Mouse (Mus musculus) retina, postnatal 1 day (tissue): Measurements from ENCODE around the gene Olfr693.
"Not testable (repeated sequence)": the region's sequence is repeated elsewhere in the genome, so short reads cannot be mapped to it uniquely, and the experiment has no call there.

Source experiments
- DNase-seq: peaks from one replicate; pipeline ENCODE4 v3.0.0-alpha.2; 2012

The Olfr693 gene

GRCm38 (mm10) chr7:106680484-106680883, at the start of gene Olfr693:
Gene Olfr693 (minus strand): TSS chr7:106680584.
- DNase-seq = no peak

- DNase-seq = not testable (repeated sequence)
These were observed 45.3 kb upstream of the Olfr693 start for GRCm38 (mm10) chr7:106725654-106726053.

GRCm38 (mm10) chr7:106716296-106716695, 35.9 kb upstream of the Olfr693 start, which contains the start of gene Olfr695:
Gene Olfr695 (minus strand): TSS chr7:106716396.
- DNase-seq = no peak

- no peak for DNase-seq
These were observed 31.1 kb upstream of the Olfr693 start for GRCm38 (mm10) chr7:106711463-106711862.

GRCm38 (mm10) chr7:106707705-106708104, 27.3 kb upstream of the Olfr693 start:
- not testable (repeated sequence) for DNase-seq

GRCm38 (mm10) chr7:106696891-106697290, 16.5 kb upstream of the Olfr693 start:
- DNase-seq = no peak

- DNase-seq = no peak
These were observed 12.6 kb upstream of the Olfr693 start for GRCm38 (mm10) chr7:106692976-106693375.

GRCm38 (mm10) chr7:106691714-106692113, 11.3 kb upstream of the Olfr693 start, which contains the start of gene Olfr694:
Gene Olfr694 (minus strand): TSS chr7:106691814.
- no peak for DNase-seq

- DNase-seq = no peak
These were observed 5.0 kb upstream of the Olfr693 start for GRCm38 (mm10) chr7:106685382-106685781.

- no peak for DNase-seq
These were observed 28.1 kb downstream of the Olfr693 start for GRCm38 (mm10) chr7:106652344-106652652.

- no peak for DNase-seq
These were observed 28.6 kb downstream of the Olfr693 start for GRCm38 (mm10) chr7:106651555-106652343.

- no peak for DNase-seq
These were observed 30.6 kb downstream of the Olfr693 start for GRCm38 (mm10) chr7:106649774-106650173.

- DNase-seq = no peak
These were observed 35.1 kb downstream of the Olfr693 start for GRCm38 (mm10) chr7:106645261-106645660.

GRCm38 (mm10) chr7:106644222-106644870, 36.0 kb downstream of the Olfr693 start:
- no peak for DNase-seq

- DNase-seq = no peak
These were observed 39.5 kb downstream of the Olfr693 start for GRCm38 (mm10) chr7:106640839-106641238.

- DNase-seq = no peak
These were observed 44.8 kb downstream of the Olfr693 start for GRCm38 (mm10) chr7:106635560-106635959.
